Mouse (Mus musculus) limb, embryonic 11.5 days (tissue): ENCODE measurements around the gene Olfr569. TPM values are rescaled to one million over a fixed set of nuclear protein-coding genes. Genes with fewer than 3 reads are reported as not detected.

Experiments used
- ATAC-seq: fragments of 200-750 bp; cut with Nextera tagmentation; 2 replicates; pipeline ENCODE4 v1.8.0; 2017; ENCODE audit warnings: low read depth; ENCODE audit not compliant: insufficient number of reproducible peaks, low FRiP score, low TSS enrichment
- DNase-seq: peaks from one replicate; pipeline ENCODE4 v3.0.0-alpha.2; 2015; ENCODE audit warnings: low spot score
- H3K27ac ChIP-seq: fragments of 300-500 bp; sonication (generic); replicated peaks from 2 replicates; pipeline ENCODE4 v1.5.1; 2014; ENCODE audit warnings: low read depth, mild to moderate bottlenecking, low read length
- H3K27me3 ChIP-seq: fragments of 300-500 bp; sonication (generic); 2 replicates; pipeline ENCODE4 v1.6.1; 2014; ENCODE audit warnings: mild to moderate bottlenecking, low read length, mixed read lengths; ENCODE audit not compliant: control insufficient read depth, insufficient read depth
- H3K36me3 ChIP-seq: fragments of 300-500 bp; sonication (generic); 2 replicates; pipeline ENCODE4 v1.6.1; 2014; ENCODE audit warnings: mild to moderate bottlenecking, low read length, moderate library complexity, mixed read lengths; ENCODE audit not compliant: control insufficient read depth, insufficient read depth
- H3K4me1 ChIP-seq: fragments of 300-500 bp; sonication (generic); 2 replicates; pipeline ENCODE4 v1.6.1; 2014; ENCODE audit warnings: low read length, mixed read lengths; ENCODE audit not compliant: control insufficient read depth, insufficient read depth
- H3K4me2 ChIP-seq: fragments of 300-500 bp; sonication (generic); 2 replicates; pipeline ENCODE4 v1.6.1; 2014; ENCODE audit warnings: low read depth, mild to moderate bottlenecking, moderate library complexity; ENCODE audit not compliant: severe bottlenecking
- H3K4me3 ChIP-seq: fragments of 300-500 bp; sonication (generic); 2 replicates; pipeline ENCODE4 v1.5.1; 2014; ENCODE audit warnings: low read depth, low read length
- H3K9ac ChIP-seq: fragments of 300-500 bp; sonication (generic); 2 replicates; pipeline ENCODE4 v1.6.1; 2014; ENCODE audit warnings: mild to moderate bottlenecking, low read length
- H3K9me3 ChIP-seq: fragments of 300-500 bp; sonication (generic); 2 replicates; pipeline ENCODE4 v1.6.1; 2016; ENCODE audit warnings: low read length; ENCODE audit not compliant: control insufficient read depth
- WGBS: fragments of 180-500 bp; shearing (Covaris S2); extraction: QIAGEN DNeasy Blood & Tissue Kit; methylation state at CpG from one replicate; pipeline ENCODE4 v1.1.7; 2014; 5-methylcytosine and 5-hydroxymethylcytosine counted together
- polyA plus RNA-seq: library from polyadenylated mRNA; unstranded; fragments of >200 nt; fragmentation: Nextera tagmentation; extraction: Ambion mirVana; gene quantifications from 2 replicates; pipeline ENCODE4 v1.2.1, GENCODE M21; 2014

The Olfr569 gene
- polyA plus RNA-seq, 1 experiment from 2014 or later = not detected

DNA sequence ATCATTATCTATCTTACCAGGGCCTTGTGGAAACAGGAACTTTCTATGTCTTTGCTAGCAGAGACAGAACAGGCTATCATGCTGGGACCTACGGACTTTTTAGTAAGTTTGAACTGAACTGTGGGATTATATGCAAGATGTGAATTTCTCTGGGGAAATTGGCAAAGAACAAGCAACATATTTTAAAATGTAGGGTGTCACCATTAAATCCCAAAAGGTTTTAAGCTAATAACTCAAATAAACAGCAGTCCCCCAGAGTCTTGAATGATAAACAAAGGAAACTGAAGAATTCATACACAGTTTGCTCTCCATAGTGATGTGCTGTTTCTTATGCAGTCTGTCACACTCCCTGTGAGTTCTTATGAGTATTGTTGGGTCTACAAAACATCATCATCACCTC is 32.0 kb downstream of the Olfr569 start, which contains the start of gene Olfr566:
Gene Olfr566, minus strand, starts transcription at position 101 of the 400 bp plus-strand sequence.
- Histone ChIP-seq H3K27me3 (no peaks in the 10 kb centered on the region), H3K36me3 (no peaks in the 10 kb centered on the region), H3K4me3 (no peak within 1 kb of the TSS), H3K9me3 (no peaks in the 10 kb centered on the region), H3K4me2 (no peak within 1 kb of the TSS), H3K4me1 (no peaks in the 10 kb centered on the region), H3K9ac (no peak within 1 kb of the TSS), H3K27ac (no peak within 1 kb of the TSS)
- WGBS = 86% methylated on average over 1 of the region's 1 CpGs
- ATAC-seq = no peak
- DNase-seq = no peak

DNA sequence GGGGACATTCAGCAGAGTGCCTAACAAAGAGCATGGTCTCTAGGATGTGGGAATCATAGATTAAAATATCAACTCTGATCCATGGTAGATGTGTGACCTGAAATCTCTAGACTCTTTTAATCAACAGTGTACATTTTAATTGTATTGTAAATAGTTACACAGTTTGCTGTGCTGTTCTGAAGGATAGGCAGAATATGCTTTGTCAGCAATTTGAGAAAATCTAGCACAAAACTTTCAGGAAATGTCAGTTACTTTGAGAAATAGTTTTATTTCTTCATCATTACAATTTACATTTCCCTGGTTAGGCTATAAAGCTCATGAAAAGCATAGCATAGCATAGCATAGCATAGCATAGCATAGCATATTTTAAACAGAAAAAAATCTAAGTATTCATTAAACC is 34.9 kb downstream of the Olfr569 start:
- H3K9ac ChIP-seq = no peak overlapping the region
- H3K27me3 ChIP-seq = no peaks in the 10 kb centered on the region
- no peak overlapping the region for H3K4me2 ChIP-seq

More for the DNA sequence above, 34.9 kb downstream of the Olfr569 start:
- no peaks in the 10 kb centered on the region for H3K4me1 ChIP-seq
- no peak for DNase-seq
- no peaks in the 10 kb centered on the region for H3K36me3 ChIP-seq
- ATAC-seq = no peak
- no peaks in the 10 kb centered on the region for H3K9me3 ChIP-seq
- H3K4me3 ChIP-seq = no peak overlapping the region
- H3K27ac ChIP-seq = no peak overlapping the region

Other genes starting within 250 kb of the Olfr569 start
- not detected in 2 replicates for gene Olfr555, start 232.1 kb downstream of the Olfr569 start, polyA plus RNA-seq
- not detected in 2 replicates for gene Olfr556, start 226.0 kb downstream of the Olfr569 start, polyA plus RNA-seq
- 12.9 and 13.6 TPM in 2 replicates for gene Trim68, start 203.6 kb downstream of the Olfr569 start, polyA plus RNA-seq
- gene Olfr557, start 195.0 kb downstream of the Olfr569 start, polyA plus RNA-seq = not detected in 2 replicates
- gene Olfr558, start 188.7 kb downstream of the Olfr569 start, polyA plus RNA-seq = not detected in 2 replicates
- not detected in 2 replicates for gene Olfr33, start 171.8 kb downstream of the Olfr569 start, polyA plus RNA-seq
- gene Olfr559, start 163.4 kb downstream of the Olfr569 start, polyA plus RNA-seq = not detected in 2 replicates
- gene Olfr560, start 131.5 kb downstream of the Olfr569 start, polyA plus RNA-seq = not detected in 2 replicates
- gene Olfr78, start 131.4 kb downstream of the Olfr569 start, polyA plus RNA-seq = not detected in 2 replicates
- not detected in 2 replicates for gene Olfr561, start 119.7 kb downstream of the Olfr569 start, polyA plus RNA-seq
- gene Olfr564, start 87.4 kb downstream of the Olfr569 start, polyA plus RNA-seq = not detected in 2 replicates
- not detected in 2 replicates for gene Olfr566, start 32.1 kb downstream of the Olfr569 start, polyA plus RNA-seq
- not detected in 2 replicates for gene Olfr568, start 13.8 kb downstream of the Olfr569 start, polyA plus RNA-seq
- gene Olfr570, start 3.7 kb upstream of the Olfr569 start, polyA plus RNA-seq = not detected in 2 replicates
- not detected in 2 replicates for gene Olfr571, start 26.7 kb upstream of the Olfr569 start, polyA plus RNA-seq
- not detected in 2 replicates for gene Olfr572, start 33.5 kb upstream of the Olfr569 start, polyA plus RNA-seq
- gene Olfr573-ps1, start 51.7 kb upstream of the Olfr569 start, polyA plus RNA-seq = not detected in 2 replicates
- gene Olfr574, start 57.6 kb upstream of the Olfr569 start, polyA plus RNA-seq = not detected in 2 replicates
- not detected in 2 replicates for gene Olfr575, start 67.9 kb upstream of the Olfr569 start, polyA plus RNA-seq
- gene Olfr576, start 71.8 kb upstream of the Olfr569 start, polyA plus RNA-seq = not detected in 2 replicates
- not detected in 2 replicates for gene Olfr577, start 85.1 kb upstream of the Olfr569 start, polyA plus RNA-seq
- not detected in 2 replicates for gene Olfr578, start 98.4 kb upstream of the Olfr569 start, polyA plus RNA-seq
- gene Olfr582, start 147.1 kb upstream of the Olfr569 start, polyA plus RNA-seq = not detected in 2 replicates
- not detected in 2 replicates for gene Olfr583, start 160.4 kb upstream of the Olfr569 start, polyA plus RNA-seq
- not detected in 2 replicates for gene Olfr584, start 191.0 kb upstream of the Olfr569 start, polyA plus RNA-seq
- not detected in 2 replicates for gene Olfr585, start 206.8 kb upstream of the Olfr569 start, polyA plus RNA-seq
- gene Olfr586, start 234.8 kb upstream of the Olfr569 start, polyA plus RNA-seq = not detected in 2 replicates
- not detected in 2 replicates for gene Olfr588-ps1, start 250.0 kb upstream of the Olfr569 start, polyA plus RNA-seq